Mouse (Mus musculus) erythroblast, embryonic 14.5 days (primary cell): ENCODE measurements around the gene Ppp4r1. TPM values are rescaled to one million over a fixed set of nuclear protein-coding genes. Genes with fewer than 3 reads are reported as not detected.

Source experiments
- H3K27me3 ChIP-seq: 2 replicates; pipeline ENCODE4 v1.6.1; 2012; ENCODE audit warnings: inconsistent platforms; ENCODE audit not compliant: control insufficient read depth
- H3K36me3 ChIP-seq: 2 replicates; pipeline ENCODE4 v1.6.1; 2012; ENCODE audit warnings: mild to moderate bottlenecking, inconsistent platforms; ENCODE audit not compliant: control insufficient read depth
- H3K4me1 ChIP-seq: 2 replicates; pipeline ENCODE4 v1.6.1; 2012; ENCODE audit warnings: inconsistent platforms; ENCODE audit not compliant: control insufficient read depth
- H3K4me3 ChIP-seq: replicated peaks from 2 replicates; pipeline ENCODE3; 2012; ENCODE audit warnings: moderate library complexity, mild to moderate bottlenecking, inconsistent platforms
- H3K9me3 ChIP-seq: 2 replicates; pipeline ENCODE4 v1.6.1; 2012; ENCODE audit warnings: low read length, inconsistent platforms, mixed read lengths; ENCODE audit not compliant: control insufficient read depth
- GATA1 ChIP-seq: IDR thresholded peaks from 2 replicates; pipeline ENCODE4 v1.6.1; 2012; ENCODE audit warnings: low read length, inconsistent platforms, mixed read lengths
- TAL1 ChIP-seq: IDR thresholded peaks from 3 replicates; pipeline ENCODE4 v1.6.1; 2012; ENCODE audit warnings: low read length, inconsistent platforms, mixed read lengths
- polyA plus RNA-seq: library from polyadenylated mRNA; stranded (reverse); fragments of >175 nt; gene quantifications from 2 replicates; pipeline ENCODE4 v1.2.3, GENCODE M21; 2012

The Ppp4r1 gene
- polyA plus RNA-seq, 1 experiment: 0.14 TPM

DNA sequence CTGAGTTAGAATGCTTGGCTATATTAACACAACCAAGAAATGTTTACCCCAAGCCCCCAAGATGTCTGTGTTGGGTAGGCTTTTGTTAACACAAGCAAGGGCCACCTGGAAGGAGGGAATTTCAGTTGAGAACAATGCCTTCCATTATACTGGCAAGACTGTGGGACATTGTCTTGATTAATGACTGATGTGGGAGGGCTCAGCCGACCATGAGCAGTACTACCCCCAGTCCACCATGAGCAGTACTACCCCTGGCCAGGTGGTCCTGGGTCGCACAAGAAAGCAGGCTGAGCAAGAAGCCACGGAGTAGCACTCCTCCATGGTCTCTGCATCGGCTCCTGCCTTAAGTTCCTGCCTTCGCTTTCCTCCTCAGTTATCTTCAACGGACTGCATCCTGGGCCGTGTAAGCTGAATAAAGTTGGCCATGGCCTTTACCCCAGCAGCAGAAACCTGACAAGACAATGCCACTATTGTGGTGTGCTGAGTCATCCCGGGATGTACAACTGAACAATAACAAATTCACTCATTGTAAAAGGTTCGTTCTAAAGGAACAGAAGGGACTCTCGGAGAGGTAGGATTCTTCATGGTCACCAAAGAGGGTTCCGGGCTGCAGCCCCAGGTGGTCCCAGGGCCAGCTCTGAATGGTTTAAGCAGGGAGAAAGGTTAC, 38.6 kb upstream of the Ppp4r1 start:
- Histone ChIP-seq H3K4me3 (no peak overlapping the region), H3K9me3 (no peaks in the 10 kb centered on the region), H3K4me1 (no peaks in the 10 kb centered on the region), H3K27me3 (no peaks in the 10 kb centered on the region), H3K36me3 (no peaks in the 10 kb centered on the region)
- no peak for TF ChIP-seq GATA1

DNA sequence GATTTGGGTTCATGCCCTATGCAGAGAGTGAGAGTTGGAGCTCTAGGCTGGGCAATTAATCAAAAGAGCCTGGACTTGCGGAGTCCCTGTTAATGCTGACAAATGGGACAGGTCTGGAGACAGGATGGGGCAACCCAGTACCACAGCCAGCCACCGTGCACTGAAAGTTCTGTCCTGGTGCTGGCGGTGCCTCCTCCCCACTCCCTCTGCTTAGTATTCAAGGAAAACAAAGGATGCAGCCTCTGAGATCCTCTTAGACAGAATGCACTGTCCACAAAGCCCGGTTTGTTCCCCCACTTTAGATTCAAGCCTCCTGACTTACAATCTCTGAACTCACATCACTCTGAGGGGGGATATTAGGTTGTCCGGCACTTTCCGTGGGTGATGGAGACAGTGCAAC, 36.1 kb upstream of the Ppp4r1 start:
- Histone ChIP-seq H3K4me3 (no peak overlapping the region), H3K27me3 (no peaks in the 10 kb centered on the region), H3K4me1 (no peaks in the 10 kb centered on the region), H3K9me3 (no peaks in the 10 kb centered on the region; the same call in 1 of the 2 replicates), H3K36me3 (no peaks in the 10 kb centered on the region)
- TF ChIP-seq GATA1 (no peak), TAL1 (no peak)

DNA sequence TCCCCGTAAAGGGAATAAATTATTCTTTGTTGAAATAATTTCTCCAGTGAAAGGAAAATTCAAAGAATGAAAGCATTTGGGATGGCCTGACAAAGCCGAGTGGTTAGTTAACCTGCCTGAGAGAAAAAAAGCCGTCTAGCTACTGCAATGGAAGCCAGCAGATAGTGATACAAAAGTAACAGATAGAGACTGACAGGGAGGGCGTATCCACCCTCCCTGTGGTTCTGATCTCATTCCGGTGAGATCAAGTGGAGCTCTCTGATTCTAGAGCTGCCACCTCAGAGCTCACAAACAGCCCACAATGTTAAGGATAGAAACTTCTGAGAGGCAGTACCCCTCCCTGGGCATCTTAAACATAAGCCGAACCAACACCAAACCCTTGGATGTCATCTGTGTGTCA, 33.4 kb upstream of the Ppp4r1 start:
- no peaks in the 10 kb centered on the region for H3K4me1 ChIP-seq
- no peak overlapping the region for H3K4me3 ChIP-seq
- TF ChIP-seq TAL1 (no peak), GATA1 (no peak)
- no peaks in the 10 kb centered on the region for H3K36me3 ChIP-seq
- no peaks in the 10 kb centered on the region; the same call in 1 of the 2 replicates for H3K9me3 ChIP-seq
- no peaks in the 10 kb centered on the region for H3K27me3 ChIP-seq

DNA sequence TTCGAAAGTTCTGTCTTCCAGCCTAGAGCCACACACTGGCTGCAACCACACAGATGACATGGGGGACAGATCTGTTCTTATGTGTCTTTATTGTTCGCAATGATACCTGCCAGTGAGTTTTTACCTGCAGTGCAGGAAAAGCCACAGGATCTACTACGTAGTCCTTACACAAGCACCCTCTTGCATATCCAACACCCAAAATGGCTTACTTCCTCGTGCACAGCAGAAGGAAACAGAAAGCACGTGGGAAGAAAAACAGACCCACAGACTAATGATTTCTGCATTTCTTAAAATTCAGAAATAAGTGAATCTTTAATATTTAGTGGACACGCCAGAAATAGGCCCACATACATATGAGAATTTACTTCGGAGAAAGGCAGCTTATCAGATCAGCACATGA, 32.6 kb upstream of the Ppp4r1 start:
- H3K36me3 ChIP-seq: no peaks in the 10 kb centered on the region
- TF ChIP-seq TAL1: no peak
- TF ChIP-seq GATA1: no peak
- no peaks in the 10 kb centered on the region for H3K4me1 ChIP-seq
- H3K4me3 ChIP-seq: no peak overlapping the region
- no peaks in the 10 kb centered on the region; the same call in 1 of the 2 replicates for H3K9me3 ChIP-seq
- no peaks in the 10 kb centered on the region for H3K27me3 ChIP-seq

DNA sequence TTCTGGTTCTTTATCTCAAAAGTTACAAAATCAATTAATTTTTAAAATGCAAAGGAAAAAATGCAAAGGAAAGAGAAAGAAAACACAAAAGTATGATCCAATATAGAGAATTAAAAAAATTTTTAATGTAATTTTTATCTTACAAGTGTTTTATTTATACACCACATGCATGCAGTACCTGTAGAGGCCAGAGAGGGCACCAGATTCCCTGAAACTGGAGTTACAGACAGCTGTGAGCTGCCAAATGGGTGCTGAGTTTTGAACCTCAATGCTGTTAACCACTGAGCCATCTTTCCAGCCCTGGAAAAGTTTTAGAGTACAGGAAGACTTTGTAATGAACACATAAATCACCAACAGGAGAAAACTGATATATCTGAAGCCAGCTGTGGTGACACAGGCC, 32.1 kb upstream of the Ppp4r1 start:
- Histone ChIP-seq H3K4me3 (no peak overlapping the region), H3K27me3 (no peaks in the 10 kb centered on the region), H3K9me3 (no peaks in the 10 kb centered on the region; the same call in 1 of the 2 replicates), H3K4me1 (no peaks in the 10 kb centered on the region), H3K36me3 (no peaks in the 10 kb centered on the region)
- no peak for TF ChIP-seq TAL1
- no peak for TF ChIP-seq GATA1

DNA sequence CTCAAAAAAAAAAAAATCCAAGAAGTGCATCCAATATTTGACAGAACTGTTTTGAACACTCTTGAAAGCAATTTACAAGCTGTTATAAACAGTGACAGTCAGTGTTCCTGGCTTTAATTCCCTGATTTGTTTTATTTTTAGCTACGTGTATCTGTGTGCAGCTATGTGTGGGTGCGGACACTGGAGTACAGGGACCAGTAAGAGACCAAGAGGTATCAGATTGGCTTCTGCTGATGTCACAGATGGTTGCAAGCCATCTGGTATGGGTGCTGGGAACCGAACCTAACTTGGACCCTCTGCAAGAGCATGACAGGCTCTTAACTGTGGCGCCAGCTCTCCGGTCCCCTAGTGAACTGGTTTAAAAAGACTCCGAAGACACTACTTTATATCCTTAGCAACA, 29.2 kb upstream of the Ppp4r1 start:
- H3K27me3 ChIP-seq: no peaks in the 10 kb centered on the region
- no peak overlapping the region for H3K4me3 ChIP-seq
- no peaks in the 10 kb centered on the region for H3K4me1 ChIP-seq
- no peaks in the 10 kb centered on the region for H3K36me3 ChIP-seq
- no peaks in the 10 kb centered on the region; the same call in 1 of the 2 replicates for H3K9me3 ChIP-seq
- no peak for TF ChIP-seq GATA1
- no peak for TF ChIP-seq TAL1

DNA sequence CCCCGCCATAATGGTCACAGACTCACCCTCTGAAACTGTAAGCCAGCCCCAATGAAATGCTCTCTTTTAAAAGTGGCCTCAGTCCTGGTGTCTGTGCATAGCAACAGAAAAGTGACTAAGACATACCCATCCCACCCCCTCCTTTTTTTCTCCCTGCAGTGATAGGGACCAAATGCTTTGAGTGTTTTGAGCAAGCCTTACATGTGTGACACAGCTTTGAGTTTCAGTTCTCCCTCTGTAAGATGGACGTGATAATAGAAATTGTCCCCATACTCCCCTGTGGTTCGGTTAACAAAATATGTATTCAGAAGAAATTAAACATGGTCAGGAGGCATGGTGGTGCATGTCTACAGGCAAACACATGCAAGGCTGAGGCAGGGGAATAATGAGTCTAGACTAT, 26.5 kb upstream of the Ppp4r1 start:
- no peak overlapping the region for H3K4me3 ChIP-seq
- H3K27me3 ChIP-seq: no peaks in the 10 kb centered on the region
- H3K36me3 ChIP-seq: no peaks in the 10 kb centered on the region
- no peaks in the 10 kb centered on the region; the same call in 1 of the 2 replicates for H3K9me3 ChIP-seq
- TF ChIP-seq GATA1 (no peak), TAL1 (no peak)
- no peaks in the 10 kb centered on the region for H3K4me1 ChIP-seq

DNA sequence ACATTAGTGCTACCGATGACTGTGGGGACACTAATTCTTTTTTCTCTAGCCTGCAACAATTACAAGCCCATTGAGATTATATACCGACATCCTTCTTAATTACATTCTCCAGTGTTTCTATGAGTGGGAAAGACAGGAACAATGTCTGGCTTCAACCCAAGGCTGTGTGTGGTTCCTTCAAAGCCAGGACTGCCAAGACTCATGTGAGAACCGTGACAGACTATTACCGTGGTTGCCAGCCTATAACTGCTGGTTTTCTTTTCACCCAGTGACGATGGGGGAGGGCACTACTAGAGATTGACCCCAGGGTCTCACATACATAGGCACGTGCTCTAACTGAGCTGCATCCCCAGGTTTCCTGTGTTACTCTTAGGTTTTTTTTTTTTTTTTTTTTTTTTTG, 25.2 kb upstream of the Ppp4r1 start:
- H3K9me3 ChIP-seq: no peaks in the 10 kb centered on the region; the same call in 1 of the 2 replicates
- H3K4me1 ChIP-seq: no peaks in the 10 kb centered on the region
- no peaks in the 10 kb centered on the region for H3K36me3 ChIP-seq
- no peak for TF ChIP-seq TAL1
- no peak for TF ChIP-seq GATA1
- no peak overlapping the region for H3K4me3 ChIP-seq
- no peaks in the 10 kb centered on the region for H3K27me3 ChIP-seq

DNA sequence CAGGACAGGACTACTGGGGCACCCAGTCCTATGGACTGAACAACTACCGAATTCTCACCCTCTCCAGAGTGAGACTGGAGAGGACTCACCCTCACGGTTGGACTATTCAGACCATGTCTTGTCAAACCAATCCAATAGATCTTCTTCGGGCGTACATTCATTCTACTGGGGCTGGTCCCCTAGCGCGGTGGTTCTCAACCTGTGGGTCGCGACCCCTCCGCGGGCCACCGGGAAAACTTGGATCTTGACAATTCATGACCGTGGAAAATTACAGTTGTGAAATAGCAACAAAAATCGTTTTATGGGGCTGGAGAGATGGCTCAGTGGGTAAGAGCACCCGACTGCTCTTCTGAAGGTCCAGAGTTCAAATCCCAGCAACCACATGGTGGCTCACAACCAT, 19.2 kb upstream of the Ppp4r1 start:
- TF ChIP-seq TAL1 (no peak), GATA1 (no peak)
- Histone ChIP-seq H3K9me3 (no peaks in the 10 kb centered on the region; the same call in 1 of the 2 replicates), H3K36me3 (no peaks in the 10 kb centered on the region), H3K27me3 (no peaks in the 10 kb centered on the region), H3K4me3 (no peak overlapping the region), H3K4me1 (peaks cover 8% of the 10 kb centered on the region)

DNA sequence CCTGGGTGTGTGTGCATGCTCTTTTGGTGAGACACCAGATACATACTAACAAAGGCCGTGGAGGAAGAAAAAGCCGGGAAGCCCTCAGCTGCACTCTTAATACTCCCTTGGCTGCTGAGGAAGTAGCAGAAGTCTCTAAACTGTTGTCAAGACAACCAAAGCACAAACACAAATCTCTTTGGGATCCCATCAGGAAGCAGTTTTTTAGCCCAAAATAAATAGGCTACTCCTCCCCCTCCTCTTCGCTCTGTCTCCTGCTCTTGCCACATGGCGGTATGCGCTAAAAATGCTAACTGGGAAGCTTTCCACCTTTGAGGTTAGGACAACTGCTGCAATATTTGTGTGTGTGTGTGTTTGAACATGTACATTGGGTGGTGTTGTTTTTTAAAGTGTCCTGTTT, 13.9 kb upstream of the Ppp4r1 start:
- no peak for TF ChIP-seq GATA1
- no peak for TF ChIP-seq TAL1
- H3K4me1 ChIP-seq: peaks cover 15% of the 10 kb centered on the region
- H3K36me3 ChIP-seq: no peaks in the 10 kb centered on the region
- H3K27me3 ChIP-seq: peaks cover 34% of the 10 kb centered on the region
- H3K4me3 ChIP-seq: no peak overlapping the region
- H3K9me3 ChIP-seq: peaks cover 5% of the 10 kb centered on the region; the same call in 1 of the 2 replicates
